Mouse (Mus musculus) lung, adult 18-20 months (tissue): ENCODE measurements around the gene Strip1.
A peak's percentile ranks its signal among the peaks of the same experiment; 100 is the strongest.
"Not testable (repeated sequence)": the region's sequence is repeated elsewhere in the genome, so short reads cannot be mapped to it uniquely, and the experiment has no call there.

Experiments
- DNase-seq, 2 experiments: peaks; one replicate each; pipeline ENCODE4 v3.0.0; 2022; ENCODE audit warnings: mixed read lengths in 2 of 2

Gene Strip1

GRCm38 (mm10) chr3:107631523-107631958, at the start of gene Strip1:
TSS of gene Strip1 (minus strand) at chr3:107631694.
- DNase-seq: peak; percentile 95 to 97

GRCm38 (mm10) chr3:107680790-107681576, 49.5 kb upstream of the Strip1 start:
- DNase-seq: peak; percentile 18 to 28

- DNase-seq: no peak
Observed at GRCm38 (mm10) chr3:107671509-107671908, 40.0 kb upstream of the Strip1 start.

DNA sequence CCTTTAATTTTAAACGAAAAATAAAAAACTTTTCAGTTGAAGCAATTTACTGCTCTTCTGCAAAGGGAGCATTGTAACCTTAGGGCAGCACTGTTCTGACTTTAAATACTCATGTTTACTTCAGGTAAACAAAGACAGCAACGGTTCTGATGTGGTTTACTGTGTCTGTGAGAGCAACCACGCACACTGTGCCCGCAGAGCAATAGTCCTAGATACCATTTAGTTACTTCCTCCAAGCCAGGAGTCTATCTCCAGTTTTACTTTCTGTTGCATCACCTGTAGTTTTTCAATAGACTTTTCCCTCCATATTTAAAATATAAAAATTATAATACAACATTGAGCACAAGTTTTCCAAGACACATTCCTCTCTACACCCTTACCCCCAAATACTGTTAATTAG, 39.0 kb upstream of the Strip1 start:
- DNase-seq: no peak

GRCm38 (mm10) chr3:107668786-107669185, 37.3 kb upstream of the Strip1 start:
- DNase-seq: no peak

DNA sequence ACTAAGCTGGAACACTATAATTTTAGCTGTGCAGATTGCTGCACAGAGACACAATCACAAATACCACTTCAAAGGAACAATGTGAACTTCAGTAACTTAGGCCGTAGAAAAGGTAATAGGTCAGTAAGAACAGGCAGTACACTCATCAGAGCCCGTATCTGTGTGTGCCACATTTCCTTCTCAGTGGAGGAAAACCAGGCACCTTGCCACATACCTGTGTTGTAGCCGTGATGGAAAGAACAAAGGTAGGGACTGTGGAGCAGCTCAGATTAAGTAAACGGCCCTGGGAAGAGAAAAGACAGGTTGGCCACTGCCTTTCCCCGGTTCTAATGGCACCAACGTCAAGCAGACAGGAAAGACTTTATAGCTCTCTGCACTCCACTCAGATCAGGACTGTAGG, 35.9 kb upstream of the Strip1 start:
- DNase-seq: no peak

GRCm38 (mm10) chr3:107664641-107665040, 33.1 kb upstream of the Strip1 start:
- DNase-seq: no peak

- DNase-seq: no peak
Observed at GRCm38 (mm10) chr3:107659000-107659399, 27.5 kb upstream of the Strip1 start.

- DNase-seq: no peak
Observed at GRCm38 (mm10) chr3:107656888-107657287, 25.4 kb upstream of the Strip1 start.

DNA sequence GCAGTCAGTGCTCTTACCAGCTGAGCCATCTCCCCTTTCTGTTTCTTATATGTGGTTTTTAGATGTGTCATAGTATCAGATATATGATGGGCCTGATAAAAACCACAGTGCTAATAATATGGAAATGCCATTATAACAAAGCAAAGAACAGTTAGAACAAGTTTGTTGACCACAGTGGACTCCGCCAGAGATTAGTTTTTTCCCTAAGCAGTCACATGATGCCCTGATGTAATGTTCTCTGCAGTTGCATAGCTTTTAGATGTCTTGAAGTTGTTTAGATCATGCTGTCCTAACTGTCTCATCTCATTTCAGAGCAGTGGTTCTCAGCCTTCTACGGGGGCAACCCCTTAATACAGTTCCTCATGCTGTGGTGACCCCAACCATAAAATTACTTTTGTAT, 24.7 kb upstream of the Strip1 start:
- no peak for DNase-seq

DNA sequence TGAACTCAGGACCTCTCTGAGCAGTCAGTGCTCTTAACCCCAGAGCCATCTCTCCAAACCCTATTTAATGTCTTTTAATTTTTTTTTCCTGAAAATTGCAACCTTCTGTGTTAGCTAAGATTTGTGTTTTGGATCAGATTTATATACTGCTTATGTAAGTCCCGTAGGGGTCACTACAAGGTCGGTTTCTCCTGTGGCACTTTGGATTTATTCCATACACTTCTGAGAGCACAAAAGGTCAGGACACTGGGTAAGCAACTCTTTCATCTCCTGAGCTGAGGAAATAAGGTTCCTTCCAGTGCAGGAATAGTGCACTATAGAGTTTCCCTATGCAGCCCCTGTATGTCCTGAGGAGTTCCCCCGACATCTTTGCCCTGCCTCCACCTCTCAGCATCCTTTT, 24.0 kb upstream of the Strip1 start:
- no peak for DNase-seq

DNA sequence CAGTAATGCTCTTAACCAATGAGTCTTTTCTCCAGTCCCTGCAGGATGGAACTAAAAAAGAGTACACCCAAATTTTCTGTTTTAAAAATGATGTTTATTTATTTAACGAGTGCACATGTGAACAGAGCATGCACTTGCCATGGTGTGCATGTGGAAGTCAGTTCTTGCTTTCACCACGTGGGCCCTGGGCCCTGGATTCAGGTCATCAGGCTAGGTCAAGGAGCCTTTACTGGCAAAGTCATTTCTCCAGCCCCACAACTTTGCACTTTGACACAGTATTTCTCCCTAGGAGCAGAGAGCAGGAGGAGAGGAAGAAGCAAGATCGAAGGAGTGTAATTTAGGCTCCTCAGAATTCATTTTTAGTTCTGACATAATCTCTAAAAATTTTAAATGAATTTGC, 23.4 kb upstream of the Strip1 start:
- no peak for DNase-seq

- no peak for DNase-seq
Observed at GRCm38 (mm10) chr3:107652968-107653367, 21.5 kb upstream of the Strip1 start.

- DNase-seq: not testable (repeated sequence)
Observed at GRCm38 (mm10) chr3:107650276-107650675, 18.8 kb upstream of the Strip1 start.

DNA sequence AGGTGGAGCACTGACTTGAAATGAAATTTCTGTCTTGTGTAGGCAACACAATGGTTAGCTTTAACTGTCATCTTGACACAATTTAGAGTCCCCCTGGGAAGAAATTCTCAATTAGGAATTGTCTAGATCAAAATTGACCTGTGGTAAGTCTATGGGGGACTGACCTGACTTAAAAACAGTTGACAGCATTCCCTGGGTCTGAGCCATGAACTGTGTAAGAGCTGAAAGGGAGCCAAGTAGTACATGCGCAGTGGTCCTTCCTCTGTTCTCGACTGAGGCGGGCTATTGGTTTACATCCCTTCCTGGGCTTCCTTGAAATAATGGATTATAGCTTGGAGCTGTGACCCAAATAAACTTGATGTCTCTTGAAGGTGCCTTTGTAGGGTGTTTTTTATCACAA, 15.5 kb upstream of the Strip1 start:
- no peak for DNase-seq

DNA sequence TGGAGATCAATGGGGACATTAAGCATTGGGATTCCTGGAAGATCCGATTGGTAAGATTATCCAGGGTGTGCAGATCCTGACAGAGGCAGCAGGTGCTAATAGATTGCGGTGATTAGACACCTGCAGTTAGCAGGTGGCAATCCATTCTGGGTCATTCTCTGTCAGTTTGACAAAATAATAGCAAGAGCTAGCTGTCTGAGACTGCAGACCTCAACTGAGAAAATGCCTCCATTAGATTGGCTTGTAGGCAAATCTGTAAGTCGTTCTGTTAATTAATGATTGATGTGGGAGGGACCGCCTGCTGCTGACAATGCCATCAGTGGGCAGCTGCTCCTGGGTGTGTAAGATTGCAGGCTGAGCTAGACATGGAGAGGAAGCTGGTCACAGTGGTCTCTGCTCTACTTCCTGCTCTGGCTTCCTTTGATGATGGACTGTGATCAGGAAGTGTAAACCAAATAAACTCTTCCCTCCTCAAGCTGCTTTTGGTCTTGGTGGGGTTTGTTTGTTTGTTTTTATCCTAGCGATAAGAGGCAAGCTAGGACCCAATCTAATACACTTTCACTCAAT, 6.2 kb upstream of the Strip1 start:
- DNase-seq: no peak

DNA sequence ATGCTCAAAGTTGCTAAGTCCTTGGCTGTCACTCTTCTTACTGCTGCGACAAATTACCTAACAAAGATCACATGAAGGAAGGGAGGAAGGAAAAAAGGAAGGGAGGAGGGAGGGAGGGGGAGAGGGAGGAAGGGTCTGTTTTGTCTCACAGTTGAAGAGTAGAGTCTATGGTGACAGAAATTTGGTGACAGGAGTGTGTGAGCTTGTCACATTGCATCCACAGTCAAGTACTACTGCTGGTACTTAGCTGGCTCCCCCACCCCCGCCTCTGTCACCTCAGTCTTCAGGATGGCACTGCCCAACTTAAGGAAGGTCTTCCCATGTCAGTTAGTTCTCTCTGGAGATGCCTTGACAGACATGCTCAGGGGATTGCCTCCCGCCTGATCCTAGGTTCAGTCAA, 4.7 kb upstream of the Strip1 start:
- DNase-seq: no peak

- DNase-seq: no peak
Observed at GRCm38 (mm10) chr3:107635836-107636235, 4.3 kb upstream of the Strip1 start.

- no peak for DNase-seq
Observed at GRCm38 (mm10) chr3:107633906-107634305, 2.4 kb upstream of the Strip1 start.

- no peak for DNase-seq
Observed at GRCm38 (mm10) chr3:107632786-107633185, 1.3 kb upstream of the Strip1 start.

DNA sequence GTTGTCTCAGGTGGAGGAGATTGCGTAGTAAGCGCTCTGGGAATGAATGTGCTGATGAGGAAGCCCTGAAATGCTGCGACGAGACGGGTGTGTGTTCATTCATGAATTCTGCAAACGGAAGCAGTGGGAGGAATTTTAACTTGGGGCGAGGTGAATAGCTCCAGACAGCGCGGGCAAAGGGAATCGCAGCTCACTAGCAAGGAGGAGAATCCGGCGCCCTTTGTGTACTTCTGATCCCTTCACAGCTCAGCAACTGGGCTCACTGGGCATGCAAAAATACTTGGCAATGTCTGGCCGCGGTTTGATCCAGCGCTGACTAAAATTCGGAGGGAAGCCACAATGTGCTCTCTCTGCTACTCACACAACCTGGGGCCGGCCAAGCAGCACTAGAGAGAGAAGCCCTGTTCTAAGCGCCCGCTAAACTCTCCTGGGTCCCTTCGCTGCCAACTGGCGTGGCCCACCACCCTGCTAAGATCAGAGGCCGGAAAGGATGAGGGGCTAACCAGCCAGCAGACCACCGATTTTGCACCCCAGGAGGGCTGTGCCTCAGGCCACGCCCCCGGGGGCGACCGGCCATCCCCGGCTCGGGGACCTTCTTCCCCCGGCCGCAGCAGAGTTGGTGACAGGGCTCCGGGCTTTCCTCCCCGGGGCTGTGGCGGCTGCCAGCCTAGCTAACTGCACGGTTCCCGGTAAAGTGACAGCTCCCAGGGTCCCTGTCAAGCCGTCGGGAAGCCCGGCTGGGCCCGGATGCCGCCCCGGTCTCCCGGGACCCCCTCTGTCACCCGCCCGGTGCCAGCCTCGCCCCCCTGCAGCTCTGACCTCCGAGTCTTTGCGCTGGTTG, 592 bp downstream of the Strip1 start, which contains the start of gene Gm10961:
Gm10961 (plus strand) TSS at position 641 of the 841 bp plus-strand sequence.
- peak; percentile 20 to 22 for DNase-seq

DNA sequence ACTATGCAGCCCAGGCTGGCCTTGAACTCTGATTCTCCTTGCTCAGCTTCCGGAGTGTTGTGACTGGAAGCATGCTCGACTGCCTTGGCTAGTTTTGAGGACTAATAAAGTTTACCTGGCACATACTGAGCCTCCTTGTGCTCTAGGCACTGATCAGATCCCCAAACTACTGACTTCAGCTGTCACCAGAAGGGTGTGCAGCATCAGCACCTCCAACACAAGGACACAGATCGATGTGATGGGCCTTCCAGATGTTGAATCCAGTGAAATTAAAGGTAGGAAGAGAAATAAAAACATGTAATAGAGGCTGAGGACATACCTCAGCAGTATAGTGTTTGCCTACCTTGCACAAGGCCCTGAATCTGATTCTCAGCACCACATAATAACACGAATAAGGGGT, 2.1 kb downstream of the Strip1 start:
- no peak for DNase-seq

DNA sequence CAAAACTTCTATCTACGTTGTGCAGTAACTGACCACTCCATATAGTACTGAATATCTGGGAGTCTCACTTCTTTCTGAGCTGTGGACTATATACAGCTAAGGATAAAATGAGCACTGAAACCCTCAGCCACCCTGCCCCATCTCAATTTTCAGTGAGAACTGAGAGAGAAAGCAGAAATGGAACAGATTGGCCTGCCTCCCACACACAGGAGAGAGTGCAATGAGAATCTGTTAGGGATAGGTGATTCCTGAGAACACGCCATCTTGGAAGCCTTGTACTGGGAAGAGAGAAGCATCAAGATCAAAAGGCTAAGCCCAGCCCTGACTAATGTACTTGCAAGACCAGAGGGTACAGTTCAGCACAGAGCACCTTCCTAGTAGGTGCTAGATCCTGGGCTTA, 2.9 kb downstream of the Strip1 start:
- DNase-seq: no peak

DNA sequence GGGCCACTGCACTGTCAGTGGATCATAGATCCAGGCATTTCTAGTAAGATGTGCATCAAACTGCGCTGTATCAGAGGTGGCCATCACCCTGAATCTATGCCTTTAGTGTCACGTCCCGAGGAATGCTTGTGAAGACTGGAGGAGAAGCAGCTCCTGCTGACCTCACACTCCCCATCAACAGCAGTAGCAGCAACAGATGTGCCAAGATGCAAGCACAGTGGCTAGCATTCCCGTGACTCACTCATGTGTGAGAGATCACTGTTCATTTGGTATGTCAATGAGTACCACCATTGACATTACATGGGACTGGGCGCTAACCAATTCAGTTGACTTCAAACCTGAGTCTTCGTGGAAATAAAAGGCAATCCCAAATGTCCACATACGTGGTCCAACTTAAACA, 3.9 kb downstream of the Strip1 start:
- DNase-seq: no peak
